Mouse (Mus musculus) megakaryocyte, embryonic 14.5 days (primary cell): ENCODE measurements around the gene Fam160b1.

Experiments used
- FLI1 ChIP-seq: IDR thresholded peaks from 2 replicates; pipeline ENCODE4 v1.6.1; 2012; ENCODE audit warnings: low read length, inconsistent platforms, mixed read lengths
- GATA1 ChIP-seq: IDR thresholded peaks from 3 replicates; pipeline ENCODE4 v1.6.1; 2012; ENCODE audit warnings: mixed read lengths, low read length, inconsistent platforms, borderline replicate concordance

- TF ChIP-seq GATA1 (no peak), FLI1 (no peak)
These were observed 4.2 kb upstream of the Fam160b1 start for GRCm38 (mm10) chr19:57356273-57356672.
